Mouse (Mus musculus): ENCODE measurements around the gene Parp1.

Gene Parp1

DNA sequence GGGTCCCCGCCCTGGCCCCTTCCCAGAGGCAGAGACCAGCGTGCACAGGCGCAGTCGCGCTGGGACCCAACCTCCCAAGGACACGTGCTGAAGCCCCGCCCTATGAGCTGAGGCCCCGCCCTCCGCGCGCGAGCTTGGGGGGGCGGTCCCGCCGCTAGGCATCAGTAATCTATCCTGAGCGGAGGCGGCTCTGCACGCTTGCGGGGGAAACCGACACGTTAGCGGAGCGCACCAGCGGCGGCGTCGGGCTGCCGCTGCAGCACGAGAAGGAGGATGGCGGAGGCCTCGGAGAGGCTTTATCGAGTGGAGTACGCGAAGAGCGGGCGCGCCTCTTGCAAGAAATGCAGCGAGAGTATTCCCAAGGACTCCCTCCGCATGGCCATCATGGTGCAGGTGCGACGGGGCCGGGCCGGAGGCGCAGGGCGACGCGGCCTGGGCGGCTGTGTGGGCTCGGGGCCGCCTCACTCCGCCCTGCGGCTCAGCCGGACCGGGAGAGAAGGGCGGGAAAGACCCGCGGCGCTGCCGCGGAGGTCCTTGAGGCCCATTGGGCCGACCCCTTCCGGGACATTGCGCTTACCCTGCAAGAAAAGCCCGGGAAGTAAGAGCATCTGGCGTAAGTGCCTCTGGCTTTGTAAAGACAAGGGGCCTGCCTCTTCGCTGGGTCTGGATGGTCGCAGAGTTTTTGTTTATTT is at the start of gene Parp1:
TSS of gene Parp1 (plus strand) at position 164 of the 692 bp plus-strand sequence.
- in situ Hi-C loops (cut with MboI; ENCODE audit: low pct_unique_long_range_greater_than_20kb in 1 of 2, low sequenced_read_pairs in 2 of 2, unreplicated experiment in 1 of 2), result no loop called here

DNA sequence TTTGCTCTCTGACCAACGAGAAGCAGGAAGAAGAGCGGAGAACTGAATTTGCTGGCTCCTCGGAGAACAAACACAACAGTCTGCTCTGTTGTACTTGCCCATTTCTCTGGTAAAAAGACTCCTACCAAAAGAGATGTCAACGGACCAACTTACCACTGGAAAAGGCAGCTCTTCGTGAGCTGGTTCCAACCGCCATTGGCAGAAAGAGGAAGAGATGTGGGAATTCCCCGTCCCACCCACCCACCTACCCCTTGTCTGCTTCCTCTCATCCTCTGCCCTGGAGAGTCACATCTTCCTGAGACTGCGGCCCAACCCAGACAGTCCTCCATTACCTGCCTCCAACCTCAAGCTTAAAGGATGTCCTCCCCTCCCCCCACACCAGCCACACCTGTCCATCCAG is 49.2 kb upstream of the Parp1 start:
- in situ Hi-C loops (cut with MboI; ENCODE audit: low pct_unique_long_range_greater_than_20kb in 1 of 2, low sequenced_read_pairs in 2 of 2, unreplicated experiment in 1 of 2), result no loop called here

DNA sequence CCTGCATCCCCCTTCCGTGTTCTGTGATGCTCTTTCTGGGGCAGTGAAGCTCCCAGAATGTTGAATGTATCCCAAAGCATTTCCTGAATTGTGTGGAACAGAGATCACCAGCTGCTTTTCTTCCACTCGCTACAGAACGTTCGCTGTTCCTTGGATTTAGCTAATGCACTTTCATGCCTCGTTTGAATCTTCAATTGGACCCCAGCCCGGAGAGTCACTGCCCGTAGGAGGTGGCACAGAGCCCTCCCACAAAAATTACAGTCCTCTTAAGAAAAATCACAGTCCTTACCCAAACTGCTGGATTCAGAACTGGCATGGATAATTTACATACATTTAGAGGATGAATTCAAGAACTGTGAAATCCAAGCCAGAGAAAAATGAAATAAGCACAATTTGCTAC is 48.5 kb upstream of the Parp1 start:
- in situ Hi-C loops (cut with MboI; ENCODE audit: low pct_unique_long_range_greater_than_20kb in 1 of 2, low sequenced_read_pairs in 2 of 2, unreplicated experiment in 1 of 2), result no loop called here

DNA sequence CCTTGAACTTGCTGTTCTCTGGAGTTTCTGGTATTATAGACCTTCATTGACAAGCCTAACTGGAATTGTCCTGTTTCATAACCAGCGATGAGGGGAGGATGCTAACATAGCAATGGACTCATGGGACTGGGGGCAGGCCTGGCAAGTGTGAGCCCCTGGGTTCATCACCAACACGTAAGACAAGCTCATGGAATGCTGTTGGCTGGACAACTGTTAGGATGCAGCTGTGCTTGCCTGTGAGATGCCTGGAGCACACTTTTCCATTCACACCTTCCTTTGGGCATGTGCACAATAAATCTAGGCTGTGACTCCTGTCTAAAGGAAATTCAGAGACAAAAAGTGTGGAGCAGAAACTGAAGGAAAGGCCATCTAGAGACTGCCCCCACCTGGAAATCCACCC is 45.4 kb upstream of the Parp1 start:
- in situ Hi-C loops (cut with MboI; ENCODE audit: low pct_unique_long_range_greater_than_20kb in 1 of 2, low sequenced_read_pairs in 2 of 2, unreplicated experiment in 1 of 2), result no loop called here

DNA sequence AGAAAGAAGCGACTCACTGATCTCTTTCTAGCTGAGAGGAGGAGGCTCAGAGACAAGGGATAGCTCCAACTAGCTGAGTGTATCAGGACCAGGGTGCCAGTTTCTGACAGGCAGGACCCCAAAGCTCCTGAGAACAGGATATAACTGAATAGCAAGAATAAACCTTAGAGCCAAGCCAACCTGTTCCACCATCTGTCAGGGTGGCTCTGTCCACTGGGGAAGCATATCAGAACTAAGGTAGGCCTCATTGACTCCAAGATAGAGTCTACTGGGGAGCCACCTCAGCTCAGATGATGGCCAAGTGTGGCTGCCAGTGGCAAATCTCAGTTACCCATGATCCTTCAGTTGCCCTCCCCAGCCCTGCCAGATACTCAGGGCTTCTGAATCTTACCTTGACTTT is 43.4 kb upstream of the Parp1 start:
- in situ Hi-C loops (cut with MboI; ENCODE audit: low pct_unique_long_range_greater_than_20kb in 1 of 2, low sequenced_read_pairs in 2 of 2, unreplicated experiment in 1 of 2), result no loop called here

DNA sequence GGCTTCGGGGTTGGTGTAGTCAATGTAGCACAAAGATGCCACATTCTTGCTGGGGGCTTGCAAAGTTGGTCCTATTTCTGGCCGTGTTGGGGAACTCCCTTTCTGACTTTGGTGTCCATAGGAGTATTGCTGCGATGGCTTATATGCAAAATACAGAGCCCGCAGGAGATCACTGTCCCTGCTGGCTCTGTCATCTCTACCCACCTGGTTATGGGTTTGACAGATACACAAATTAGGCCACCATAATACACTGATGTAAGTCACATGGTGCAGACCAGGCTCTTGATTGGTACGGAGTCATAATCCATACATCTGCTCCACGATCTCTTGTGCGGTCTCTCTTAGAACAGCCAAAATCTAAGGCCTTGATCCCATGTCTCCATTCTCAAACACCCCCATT is 38.9 kb upstream of the Parp1 start:
- in situ Hi-C loops (cut with MboI; ENCODE audit: low pct_unique_long_range_greater_than_20kb in 1 of 2, low sequenced_read_pairs in 2 of 2, unreplicated experiment in 1 of 2), result no loop called here

DNA sequence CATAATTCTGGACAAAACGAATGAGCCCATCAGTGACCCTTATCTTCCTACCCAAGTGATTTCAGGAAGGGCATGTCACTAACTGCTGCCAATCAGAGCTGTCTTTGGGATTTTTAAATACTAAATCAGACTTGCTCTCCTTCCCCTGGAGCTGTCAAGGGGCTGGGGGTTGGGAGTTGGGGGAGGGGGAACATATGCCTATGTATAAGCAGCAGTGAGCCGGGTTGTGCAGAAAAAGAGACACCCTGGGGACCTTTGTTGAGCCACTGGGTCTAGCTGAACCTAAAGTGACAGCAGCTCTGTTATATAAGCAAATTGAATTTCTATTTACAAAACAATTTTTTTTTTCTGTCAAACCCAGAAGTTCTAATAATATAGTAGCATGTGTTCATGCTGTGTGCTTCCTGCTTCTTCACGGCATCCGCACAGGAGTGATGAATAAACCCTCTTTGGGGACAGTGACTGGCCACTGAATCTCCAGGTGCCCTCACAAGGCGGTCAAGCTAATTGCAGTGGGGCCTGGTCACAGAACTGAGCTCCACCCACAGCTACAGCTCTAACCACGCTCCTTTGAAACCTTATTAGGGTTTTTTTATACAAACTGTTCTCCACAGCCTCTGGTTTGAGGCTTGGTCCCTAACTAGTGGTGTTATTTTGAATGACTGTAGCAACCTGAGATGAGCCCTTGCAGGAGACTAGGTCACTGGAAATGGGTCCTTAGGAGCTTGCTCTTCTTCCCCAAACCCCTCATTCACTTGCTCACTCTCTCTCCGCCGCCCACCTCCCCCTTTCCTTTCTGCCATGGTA is 38.1 kb upstream of the Parp1 start:
- in situ Hi-C loops (cut with MboI; ENCODE audit: low pct_unique_long_range_greater_than_20kb in 1 of 2, low sequenced_read_pairs in 2 of 2, unreplicated experiment in 1 of 2), result no loop called here

DNA sequence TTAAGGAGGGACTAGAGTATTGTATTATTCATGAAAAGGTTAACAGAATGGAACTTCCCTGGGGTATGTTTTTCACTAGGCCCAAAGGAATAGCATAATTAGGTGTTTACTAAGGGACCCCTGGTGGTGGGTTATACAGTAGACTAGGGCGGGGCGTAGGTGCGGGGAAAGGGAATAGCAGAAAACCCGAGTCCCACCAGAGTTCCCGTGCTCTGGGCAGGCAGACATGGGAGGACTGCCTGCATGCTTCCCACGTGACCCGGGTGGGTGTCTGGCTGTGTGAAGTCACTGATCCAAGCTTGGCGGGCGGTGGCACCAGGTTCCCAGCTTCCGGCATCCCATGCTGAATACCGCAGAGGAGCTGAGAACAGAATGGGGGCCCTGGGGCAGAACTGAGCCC is 36.1 kb upstream of the Parp1 start:
- in situ Hi-C loops (cut with MboI; ENCODE audit: low pct_unique_long_range_greater_than_20kb in 1 of 2, low sequenced_read_pairs in 2 of 2, unreplicated experiment in 1 of 2), result no loop called here

DNA sequence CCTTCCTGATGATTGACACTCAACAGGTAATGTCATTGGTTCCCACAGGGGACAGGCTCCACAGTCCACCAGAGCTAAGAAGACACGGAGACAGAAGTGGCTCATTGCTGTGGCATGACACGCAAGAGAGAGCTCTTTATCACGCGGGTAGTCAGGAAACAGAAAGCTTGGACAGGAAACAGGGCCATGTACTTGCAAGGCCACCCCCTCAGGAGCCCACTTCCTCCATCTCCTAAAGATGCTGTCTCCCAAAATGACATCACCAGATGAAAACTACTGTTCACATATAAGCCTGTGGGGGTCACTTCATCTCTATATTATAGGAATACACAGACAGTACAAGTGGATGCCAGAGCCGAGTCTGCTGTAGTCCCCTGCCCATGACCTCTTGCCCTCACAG is 32.0 kb upstream of the Parp1 start:
- in situ Hi-C loops (cut with MboI; ENCODE audit: low pct_unique_long_range_greater_than_20kb in 1 of 2, low sequenced_read_pairs in 2 of 2, unreplicated experiment in 1 of 2), result no loop called here

DNA sequence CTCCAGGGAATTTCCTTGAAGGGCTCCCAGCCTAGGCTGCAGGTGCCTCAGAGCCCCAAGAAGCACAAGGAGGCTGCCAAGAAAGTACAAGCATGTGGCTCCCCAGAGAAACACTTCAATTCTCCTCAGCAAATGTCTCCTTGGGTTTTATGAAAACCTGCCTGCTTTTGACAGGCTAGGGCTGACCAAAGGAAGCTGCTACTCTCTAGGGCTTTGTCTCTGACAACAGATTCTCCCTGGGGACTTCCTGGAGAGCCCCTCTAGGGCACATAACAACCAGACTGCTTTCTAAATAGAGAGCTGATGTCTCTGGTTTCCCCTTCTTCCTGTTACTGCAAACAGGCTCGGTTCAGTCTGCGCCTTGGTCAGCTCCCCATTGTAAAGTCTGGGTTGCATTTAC is 27.5 kb upstream of the Parp1 start:
- in situ Hi-C loops (cut with MboI; ENCODE audit: low pct_unique_long_range_greater_than_20kb in 1 of 2, low sequenced_read_pairs in 2 of 2, unreplicated experiment in 1 of 2), result no loop called here

DNA sequence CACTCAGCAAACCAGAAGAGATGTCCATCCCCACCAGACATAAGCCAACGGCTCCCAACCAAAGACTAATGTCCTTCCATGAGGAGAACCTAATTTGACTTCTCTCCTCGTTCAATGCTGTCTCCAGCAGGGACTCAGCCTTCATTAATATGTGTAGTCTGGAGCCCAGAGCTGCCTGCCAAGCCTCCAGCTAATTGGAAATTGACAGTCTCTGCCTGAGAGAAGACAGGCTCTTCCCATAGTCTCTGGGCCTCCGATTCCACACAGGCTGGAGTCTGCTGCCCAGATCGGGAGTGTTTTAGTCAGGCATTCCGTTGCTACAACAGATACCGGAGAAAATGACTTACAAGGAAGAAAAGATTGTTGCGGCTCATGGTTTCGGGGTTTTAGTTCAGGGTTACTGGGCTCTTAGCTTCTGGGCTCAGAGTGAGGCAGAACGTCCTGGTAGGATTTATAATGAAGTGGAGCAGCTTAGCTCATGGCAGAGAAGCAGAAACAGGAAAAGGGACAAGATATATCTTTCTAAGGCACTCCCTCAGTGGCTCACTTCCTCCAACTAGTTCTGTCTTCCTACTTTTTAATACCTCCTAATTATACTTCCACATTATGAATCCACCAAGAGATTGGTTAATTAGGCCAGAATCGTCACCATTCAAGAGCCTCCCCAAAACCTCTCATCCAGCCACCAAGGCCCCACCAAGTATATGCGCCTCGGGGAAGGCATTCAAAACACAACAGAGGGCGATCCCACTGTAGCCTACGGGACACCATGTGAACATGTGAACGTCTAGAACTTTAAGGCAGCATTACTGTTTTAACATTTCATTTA is 26.6 kb upstream of the Parp1 start:
- in situ Hi-C loops (cut with MboI; ENCODE audit: low pct_unique_long_range_greater_than_20kb in 1 of 2, low sequenced_read_pairs in 2 of 2, unreplicated experiment in 1 of 2), result no loop called here

DNA sequence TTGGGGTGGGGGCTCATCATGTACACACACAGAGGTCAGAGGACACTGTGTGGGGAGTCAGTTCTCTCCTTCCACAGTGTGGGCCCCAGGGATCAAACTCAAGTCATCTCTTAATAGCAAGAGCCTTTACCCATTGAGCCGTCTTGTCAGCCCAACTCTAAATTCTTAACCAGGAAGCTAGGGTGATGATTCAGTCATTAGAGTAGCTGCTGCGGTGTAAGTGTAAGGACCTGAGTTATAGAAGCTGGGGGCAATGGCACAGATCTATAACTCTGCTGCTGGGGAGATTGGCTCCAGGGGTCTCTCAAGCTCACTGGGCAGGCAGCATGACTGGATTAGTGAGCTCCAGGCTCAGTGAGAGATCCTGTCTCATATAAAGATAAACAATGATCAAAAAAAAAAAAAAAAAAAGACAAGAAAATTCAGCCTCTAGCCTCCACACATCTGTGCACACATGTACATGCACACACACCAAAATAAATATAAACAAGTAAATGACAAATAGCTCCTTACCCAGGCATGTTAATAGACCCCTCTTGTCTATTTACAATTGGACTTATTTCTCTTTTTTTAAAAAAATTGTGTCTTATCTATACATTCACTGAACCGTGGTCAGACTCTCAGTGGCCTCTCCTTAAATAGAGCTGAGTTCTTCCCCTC is 25.9 kb upstream of the Parp1 start:
- in situ Hi-C loops (cut with MboI; ENCODE audit: low pct_unique_long_range_greater_than_20kb in 1 of 2, low sequenced_read_pairs in 2 of 2, unreplicated experiment in 1 of 2), result no loop called here

DNA sequence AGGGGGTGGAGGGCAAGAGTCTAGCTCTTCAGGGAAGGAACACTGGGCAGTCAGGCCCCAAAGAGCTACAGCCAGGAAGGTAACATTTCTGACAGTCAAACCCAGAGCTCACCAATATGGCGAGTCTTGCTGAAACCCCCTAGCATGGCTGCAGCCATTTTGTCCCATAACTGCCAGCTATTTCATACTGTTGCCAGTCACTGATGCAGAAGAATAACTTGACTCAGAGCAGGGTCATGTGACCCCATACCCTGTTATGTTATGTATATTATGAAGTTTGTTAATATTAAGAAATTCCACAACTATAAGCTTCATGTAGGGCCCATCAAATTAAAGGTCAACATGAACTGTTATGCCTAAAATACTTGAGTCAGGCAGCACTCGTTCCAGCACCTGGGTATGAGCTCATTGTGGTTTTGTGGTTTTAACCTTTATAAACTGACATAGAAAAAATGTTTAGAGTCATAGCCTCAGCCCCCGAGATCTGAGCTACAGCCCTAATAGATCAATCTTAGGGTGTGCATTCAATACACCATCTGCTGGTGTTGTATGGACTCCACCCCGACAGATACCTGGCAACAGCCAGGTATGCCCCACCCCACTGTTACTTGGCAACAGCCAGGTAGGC is 22.7 kb upstream of the Parp1 start:
- in situ Hi-C loops (cut with MboI; ENCODE audit: low pct_unique_long_range_greater_than_20kb in 1 of 2, low sequenced_read_pairs in 2 of 2, unreplicated experiment in 1 of 2), result loop anchor here in 1 of 2 experiments (5.0 kb wide), 1 partner anchor 104 kb away; no protein-coding TSS in a partner anchor

DNA sequence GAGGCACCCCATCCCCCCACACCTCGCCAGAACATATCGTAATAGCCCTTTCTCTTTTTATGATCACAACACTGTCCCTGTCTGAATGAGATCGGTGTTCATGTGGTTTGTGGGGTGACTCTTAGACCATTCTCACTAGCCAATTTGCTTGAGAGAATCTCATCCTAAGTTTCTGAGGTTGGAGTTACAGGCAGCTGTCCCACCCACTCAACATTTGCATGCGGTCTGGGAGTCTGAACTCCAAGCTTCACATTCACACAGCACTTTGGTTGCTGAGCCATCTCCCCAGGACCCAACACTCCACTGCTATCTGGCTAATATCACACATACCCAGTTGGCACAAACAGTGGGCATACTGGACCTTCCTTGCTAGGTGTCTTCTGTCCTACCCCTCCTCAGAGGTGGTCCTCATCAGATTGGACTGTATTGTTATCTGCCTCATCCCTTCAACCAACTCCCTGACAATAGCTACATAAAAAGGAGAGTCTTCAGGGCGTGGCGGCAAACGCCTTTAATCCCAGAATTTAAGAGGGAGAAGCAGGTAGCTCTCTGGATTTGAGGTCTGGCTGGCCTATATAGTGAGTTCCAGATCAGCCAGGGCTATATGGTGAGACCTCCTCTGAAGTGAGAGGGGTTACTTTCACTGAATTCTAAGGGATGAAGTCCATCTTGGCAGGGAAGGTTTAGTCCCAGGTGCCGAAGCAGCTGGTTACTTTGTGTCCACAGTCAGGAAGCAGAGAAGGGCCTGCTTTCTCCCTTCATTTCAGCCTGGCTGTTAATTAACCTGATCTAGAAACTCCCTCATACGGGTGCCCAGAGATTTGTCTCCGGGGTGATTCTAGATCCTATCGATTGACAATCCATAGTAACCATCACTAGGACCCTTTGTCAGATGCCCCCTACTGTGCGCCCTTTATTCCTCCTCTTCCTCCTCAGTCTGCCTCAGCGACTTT is 21.6 kb upstream of the Parp1 start:
- in situ Hi-C loops (cut with MboI; ENCODE audit: low pct_unique_long_range_greater_than_20kb in 1 of 2, low sequenced_read_pairs in 2 of 2, unreplicated experiment in 1 of 2), result loop anchor here in 1 of 2 experiments (5.0 kb wide), 1 partner anchor 105 kb away; no protein-coding TSS in a partner anchor

DNA sequence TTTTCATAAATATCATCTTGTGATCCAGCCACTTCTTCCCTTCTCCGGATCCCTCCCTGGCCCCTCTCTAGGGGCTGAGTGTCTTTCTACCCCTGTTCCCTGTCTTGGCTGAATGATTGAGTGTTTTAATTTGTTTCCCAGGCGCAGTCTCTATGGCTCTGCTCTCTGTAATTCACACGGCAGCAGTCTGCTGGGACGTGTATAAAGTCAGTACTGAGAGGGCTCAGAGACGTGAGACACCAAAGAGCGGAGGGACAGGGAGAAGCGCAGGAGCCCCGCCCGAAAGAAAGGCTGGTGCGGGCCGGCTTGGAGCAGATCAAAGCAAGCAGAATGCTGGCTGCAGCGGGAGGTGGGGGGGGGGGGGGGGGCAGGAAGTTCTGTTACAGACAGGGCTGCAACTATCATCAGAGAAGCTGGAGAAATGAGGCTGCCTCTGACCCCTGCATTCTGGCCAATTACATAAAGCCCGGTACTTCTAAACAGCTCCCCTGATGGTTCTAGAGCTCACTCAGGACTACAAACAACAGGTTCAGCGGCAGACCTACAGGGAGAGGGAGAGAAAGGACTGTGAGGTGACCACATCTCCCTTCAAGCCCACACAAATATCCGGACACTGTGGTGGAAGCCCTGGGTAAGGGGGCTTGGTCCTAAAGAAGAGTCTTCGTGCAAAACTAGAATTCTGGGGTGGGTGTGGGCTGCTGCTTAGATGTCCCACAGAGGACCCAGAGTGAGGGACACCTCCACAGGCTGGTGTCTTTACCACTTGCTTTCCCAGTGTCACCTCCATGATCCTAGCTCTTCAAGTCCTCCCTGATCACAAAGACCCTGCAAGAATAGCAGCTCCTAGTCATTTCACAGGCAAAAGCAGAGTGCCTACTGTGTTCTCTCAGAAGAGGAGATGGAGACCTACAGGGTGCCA is 20.7 kb upstream of the Parp1 start:
- in situ Hi-C loops (cut with MboI; ENCODE audit: low pct_unique_long_range_greater_than_20kb in 1 of 2, low sequenced_read_pairs in 2 of 2, unreplicated experiment in 1 of 2), result loop anchor here in 1 of 2 experiments (5.0 kb wide), 1 partner anchor 106 kb away; no protein-coding TSS in a partner anchor

All from mouse embryonic stem cell (cell line).